Mouse (Mus musculus) retina, embryonic 14.5 days (tissue): ENCODE data around the gene Ampd2.

Experiments
- DNase-seq: peaks from one replicate; pipeline ENCODE4 v3.0.0-alpha.2; 2015; ENCODE audit warnings: low spot score

The Ampd2 gene

GRCm38 (mm10) chr3:108094976-108095760, 8.7 kb upstream of the Ampd2 start:
- no peak for DNase-seq

- peak; percentile 37 for DNase-seq
Observed at GRCm38 (mm10) chr3:108094146-108094545, 7.7 kb upstream of the Ampd2 start.

- no peak for DNase-seq
Observed at GRCm38 (mm10) chr3:108093306-108093705, 6.9 kb upstream of the Ampd2 start.

GRCm38 (mm10) chr3:108092536-108093115, 6.2 kb upstream of the Ampd2 start, which contains the start of gene Gnat2:
Gene Gnat2 (plus strand): TSS chr3:108092789.
- DNase-seq = peak; percentile 20

- no peak for DNase-seq
Observed at GRCm38 (mm10) chr3:108092030-108092429, 5.6 kb upstream of the Ampd2 start.

GRCm38 (mm10) chr3:108090561-108090960, 4.1 kb upstream of the Ampd2 start:
- DNase-seq = no peak

- no peak for DNase-seq
Observed at GRCm38 (mm10) chr3:108089916-108090315, 3.5 kb upstream of the Ampd2 start.

GRCm38 (mm10) chr3:108088842-108089380, 2.5 kb upstream of the Ampd2 start:
- DNase-seq = no peak

- DNase-seq = no peak
Observed at GRCm38 (mm10) chr3:108087329-108087728, 878 bp upstream of the Ampd2 start.

GRCm38 (mm10) chr3:108085721-108086469, 556 bp downstream of the Ampd2 start:
- DNase-seq = peak; percentile 62

- DNase-seq = peak; percentile 87
Observed at GRCm38 (mm10) chr3:108085281-108085720, 1.1 kb downstream of the Ampd2 start.

GRCm38 (mm10) chr3:108084767-108085270, 1.6 kb downstream of the Ampd2 start:
- no peak for DNase-seq

GRCm38 (mm10) chr3:108083904-108084407, 2.5 kb downstream of the Ampd2 start:
- DNase-seq = no peak

- DNase-seq = no peak
Observed at GRCm38 (mm10) chr3:108083161-108083560, 3.3 kb downstream of the Ampd2 start.

- DNase-seq = peak; percentile 58
Observed at GRCm38 (mm10) chr3:108082251-108082875, 4.1 kb downstream of the Ampd2 start.

GRCm38 (mm10) chr3:108081681-108082080, 4.8 kb downstream of the Ampd2 start:
- no peak for DNase-seq

GRCm38 (mm10) chr3:108076836-108077235, 9.6 kb downstream of the Ampd2 start:
- no peak for DNase-seq

- no peak for DNase-seq
Observed at GRCm38 (mm10) chr3:108072983-108073569, 13.4 kb downstream of the Ampd2 start.

- peak; percentile 79 for DNase-seq
Observed at GRCm38 (mm10) chr3:108070295-108071293, 15.9 kb downstream of the Ampd2 start.
